Mouse (Mus musculus) spleen, postnatal 10 days (tissue): ENCODE measurements around the gene Cadm1.
A peak's percentile ranks its signal among the peaks of the same experiment; 100 is the strongest.

Experiments used
- DNase-seq, 2 experiments: peaks; one replicate each; pipeline ENCODE4 v3.0.0; 2021 to 2022; ENCODE audit warnings: low spot score in 2 of 2

The Cadm1 gene

GRCm38 (mm10) chr9:47798478-47798877, 268.5 kb downstream of the Cadm1 start:
- no peak for DNase-seq

DNA sequence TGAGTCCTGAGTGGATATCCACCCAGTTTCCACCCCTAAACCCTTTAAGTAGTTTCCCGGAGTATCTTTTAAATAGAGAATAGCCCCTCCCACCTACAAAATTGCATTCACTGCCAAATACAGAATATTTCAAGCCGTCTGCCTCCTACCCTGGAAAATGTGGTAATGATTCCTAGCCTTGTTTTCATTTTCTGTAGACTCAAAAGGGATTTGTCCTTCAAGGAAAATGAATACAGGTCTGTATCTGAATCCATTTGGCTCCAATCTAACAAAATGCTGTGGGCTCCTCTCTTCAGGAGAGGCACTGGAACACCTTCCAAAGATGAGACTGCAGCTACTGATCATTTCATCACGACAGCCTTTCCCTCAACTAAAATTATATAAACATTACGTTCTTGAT, 271.3 kb downstream of the Cadm1 start:
- no peak for DNase-seq

DNA sequence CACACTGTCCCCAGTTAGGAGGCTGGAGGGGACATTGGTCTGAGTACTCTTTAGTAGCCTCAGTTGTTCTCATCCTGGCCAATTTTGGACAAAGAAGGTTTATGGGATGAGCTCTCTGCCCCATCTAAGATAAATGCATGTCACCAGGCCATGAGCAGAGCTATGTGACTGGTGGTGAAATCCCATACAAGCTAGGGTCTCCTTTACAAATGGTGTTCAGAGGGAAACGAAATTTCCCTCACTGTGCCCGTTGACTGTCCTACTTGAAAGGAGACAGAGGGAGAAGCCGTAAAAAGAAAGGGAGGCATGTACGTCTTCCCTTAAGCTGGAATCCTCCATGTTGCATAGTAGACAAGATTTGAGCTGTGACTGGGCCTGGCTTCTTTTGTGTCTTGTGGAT, 272.6 kb downstream of the Cadm1 start:
- DNase-seq: no peak

DNA sequence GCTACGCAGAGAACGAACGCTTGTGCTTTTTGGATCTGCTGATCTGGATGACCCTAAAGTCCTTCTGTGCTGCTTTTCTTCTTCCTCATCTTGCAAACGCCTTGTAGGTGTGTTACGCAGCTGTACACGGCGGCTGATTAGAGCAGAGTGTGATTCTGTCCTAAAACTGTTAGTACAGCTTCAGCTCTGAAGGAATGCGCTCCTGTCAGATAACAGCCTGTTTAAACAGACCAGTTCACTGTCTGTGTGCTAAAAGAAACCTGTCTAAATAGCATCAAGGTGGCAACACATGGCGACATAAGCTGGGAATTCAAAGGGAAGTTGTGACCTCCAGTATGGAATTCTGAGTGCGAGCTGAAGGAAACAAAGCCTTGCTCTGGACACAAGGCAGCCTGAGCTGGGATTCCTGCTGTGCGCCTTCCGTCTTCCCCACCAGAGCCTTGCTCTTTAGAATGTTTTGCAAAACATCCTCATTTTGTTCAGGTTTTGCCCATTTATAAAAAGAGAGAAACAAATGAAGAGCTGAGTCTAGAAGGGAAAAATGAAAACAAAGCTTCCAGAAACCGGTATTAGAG, 273.6 kb downstream of the Cadm1 start:
- no peak for DNase-seq

- DNase-seq: no peak
Observed at GRCm38 (mm10) chr9:47805658-47806057, 275.7 kb downstream of the Cadm1 start.

DNA sequence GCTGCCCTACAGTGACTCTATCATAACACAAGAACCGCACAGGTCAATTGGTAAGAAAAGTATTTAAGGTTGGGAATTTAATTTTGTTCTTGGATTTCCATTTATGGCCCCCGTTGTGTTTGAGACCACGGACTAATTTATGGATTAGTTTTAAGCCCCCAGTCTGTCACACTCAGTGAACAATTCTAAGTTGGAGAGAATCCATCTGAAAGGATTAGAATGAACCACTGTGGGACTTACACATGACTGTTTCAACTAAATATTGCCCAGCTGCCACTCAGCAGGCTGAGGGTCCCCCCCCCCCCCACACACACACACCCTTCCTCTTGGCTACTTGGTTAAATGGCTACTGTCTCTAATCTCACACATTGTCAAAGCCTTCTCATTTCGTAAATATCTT, 295.7 kb downstream of the Cadm1 start:
- no peak for DNase-seq

DNA sequence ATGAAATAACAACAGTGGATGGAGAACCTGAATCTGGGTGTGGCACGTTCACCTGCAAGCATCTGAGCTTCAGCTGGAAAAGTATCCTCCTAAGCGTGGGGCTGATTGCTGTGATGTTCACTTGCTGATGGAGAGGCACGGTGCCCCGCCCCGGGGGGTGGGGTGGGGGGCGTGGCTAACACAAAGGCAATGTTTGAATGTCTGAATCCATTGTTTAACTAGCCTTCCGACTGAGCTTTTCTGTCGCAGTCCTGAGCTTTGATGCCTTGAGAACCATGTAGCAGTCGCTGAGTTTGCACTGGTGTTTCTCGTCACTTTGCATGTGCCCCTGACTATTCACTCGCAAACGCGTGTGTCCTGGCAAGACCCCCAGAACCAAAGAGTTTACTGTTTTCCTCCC, 298.8 kb downstream of the Cadm1 start:
- DNase-seq: no peak

GRCm38 (mm10) chr9:47829204-47829603, 299.2 kb downstream of the Cadm1 start:
- no peak for DNase-seq

DNA sequence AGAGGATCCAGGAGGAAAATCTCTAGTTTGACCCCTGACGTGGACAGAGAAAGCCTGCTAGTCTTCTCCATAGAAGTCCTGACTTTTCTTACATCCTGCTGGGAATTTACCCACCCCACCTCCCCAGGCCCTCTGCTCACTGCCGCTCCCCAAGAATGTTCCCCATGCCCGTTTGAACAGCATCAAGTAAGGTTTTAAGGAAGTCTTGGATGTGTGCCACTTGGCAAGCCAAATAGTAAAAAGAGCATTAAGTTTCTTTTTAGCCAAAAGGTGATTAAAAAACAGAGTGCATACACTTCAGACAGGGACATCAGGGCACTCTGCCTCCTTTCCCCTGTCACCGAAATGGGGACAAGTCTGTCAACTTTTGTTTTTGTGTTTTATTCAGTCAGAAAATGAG, 299.9 kb downstream of the Cadm1 start:
- DNase-seq: no peak

DNA sequence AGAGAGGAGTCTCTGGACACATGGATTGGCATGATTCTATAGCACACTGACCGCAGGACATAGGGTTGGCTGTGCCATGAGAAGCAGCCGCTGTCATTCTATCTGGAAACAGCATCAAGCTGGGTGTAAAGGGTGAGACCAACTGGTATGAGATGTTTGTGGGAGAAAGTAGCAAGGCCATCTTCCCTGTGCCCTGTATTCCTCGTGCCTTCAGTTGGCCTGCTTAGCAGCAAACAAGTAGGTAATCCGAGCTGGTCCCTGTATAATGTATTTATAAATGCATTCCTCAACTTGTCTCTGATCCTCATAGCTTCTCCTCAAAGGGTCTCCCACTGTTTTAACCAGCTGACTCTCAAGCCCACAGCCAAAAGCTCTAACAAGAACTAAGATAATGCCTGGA, 301.4 kb downstream of the Cadm1 start:
- no peak for DNase-seq

DNA sequence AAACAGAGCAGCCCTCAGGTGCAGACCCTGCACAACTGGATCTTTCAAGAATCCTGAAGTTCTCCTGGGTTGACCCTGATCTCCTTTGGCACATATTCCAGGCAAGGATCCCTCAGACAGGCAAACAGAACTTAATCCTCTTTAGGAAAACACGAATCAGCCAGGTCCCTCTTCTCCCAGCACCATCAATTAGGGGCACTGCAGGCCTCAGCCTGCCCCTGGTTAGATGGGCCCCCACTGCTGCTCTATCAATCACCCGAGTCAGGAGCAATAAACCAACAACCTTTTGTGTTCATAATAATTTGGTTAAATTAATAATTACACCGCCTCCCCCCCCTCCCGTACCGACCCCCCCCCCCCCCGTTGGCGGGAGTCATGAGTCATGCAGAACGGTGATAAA, 308.2 kb downstream of the Cadm1 start:
- no peak for DNase-seq

DNA sequence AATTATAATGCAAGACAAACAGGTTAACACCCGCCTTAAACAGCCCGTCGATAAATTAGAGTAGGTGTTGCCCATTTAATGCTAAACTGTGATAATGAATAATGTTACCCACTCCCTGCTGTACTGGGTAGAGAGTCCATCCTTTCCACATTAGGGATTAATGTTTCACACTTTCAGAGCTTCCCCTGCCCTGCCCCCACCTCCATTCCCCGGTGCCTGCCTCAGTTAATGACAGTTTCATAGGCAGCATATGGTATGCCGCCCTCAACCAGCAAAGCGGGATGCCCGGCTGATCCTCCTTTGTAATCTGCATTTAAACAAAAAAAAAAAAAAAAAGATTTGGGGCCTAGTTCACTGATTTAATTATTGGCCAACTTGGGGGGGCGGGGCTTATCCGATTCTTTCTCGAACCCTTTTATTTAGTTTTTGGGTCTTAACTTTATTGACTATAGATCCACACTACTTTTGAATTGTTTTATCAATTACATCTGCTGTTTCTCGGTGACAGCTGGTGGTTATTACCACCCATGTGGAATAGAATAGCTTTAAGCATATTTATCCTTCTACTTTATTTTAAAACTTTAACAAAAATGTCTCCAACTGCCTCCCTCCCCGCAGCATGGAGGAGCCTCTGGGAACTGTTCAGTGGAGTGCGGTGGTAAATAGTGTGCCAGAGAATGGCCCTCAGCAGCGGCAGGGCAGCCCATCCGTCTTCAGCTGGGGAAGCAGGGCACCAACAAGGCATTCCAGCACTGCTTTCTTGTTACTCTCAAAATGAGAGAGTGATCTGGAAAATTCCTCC, 309.1 kb downstream of the Cadm1 start:
- no peak for DNase-seq

- no peak for DNase-seq
Observed at GRCm38 (mm10) chr9:47839692-47840025, 309.7 kb downstream of the Cadm1 start.

- DNase-seq: no peak
Observed at GRCm38 (mm10) chr9:47843328-47843727, 313.4 kb downstream of the Cadm1 start.

DNA sequence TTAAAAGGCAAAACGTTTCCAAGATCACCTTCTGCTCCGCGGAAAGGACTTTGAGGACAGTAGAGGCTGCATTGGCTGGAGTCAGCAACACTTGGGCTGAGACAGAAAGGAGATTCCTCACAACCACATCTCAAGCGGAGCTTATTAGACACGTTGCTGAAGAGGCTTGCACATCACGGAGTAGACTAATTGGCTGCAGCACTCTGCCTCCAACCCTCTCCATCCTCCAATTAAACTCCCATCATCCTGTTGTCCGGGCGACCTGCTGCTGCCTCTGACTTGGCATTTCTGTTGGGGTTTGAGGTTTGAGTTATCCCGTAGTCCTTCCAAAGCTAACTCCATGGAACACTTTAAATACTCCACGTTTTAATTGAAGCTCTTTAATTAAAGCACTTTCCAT, 316.3 kb downstream of the Cadm1 start:
- no peak for DNase-seq

- DNase-seq: no peak
Observed at GRCm38 (mm10) chr9:47846926-47847325, 317.0 kb downstream of the Cadm1 start.

- no peak for DNase-seq
Observed at GRCm38 (mm10) chr9:47847797-47848196, 317.8 kb downstream of the Cadm1 start.

GRCm38 (mm10) chr9:47848745-47849144, 318.8 kb downstream of the Cadm1 start:
- no peak for DNase-seq

DNA sequence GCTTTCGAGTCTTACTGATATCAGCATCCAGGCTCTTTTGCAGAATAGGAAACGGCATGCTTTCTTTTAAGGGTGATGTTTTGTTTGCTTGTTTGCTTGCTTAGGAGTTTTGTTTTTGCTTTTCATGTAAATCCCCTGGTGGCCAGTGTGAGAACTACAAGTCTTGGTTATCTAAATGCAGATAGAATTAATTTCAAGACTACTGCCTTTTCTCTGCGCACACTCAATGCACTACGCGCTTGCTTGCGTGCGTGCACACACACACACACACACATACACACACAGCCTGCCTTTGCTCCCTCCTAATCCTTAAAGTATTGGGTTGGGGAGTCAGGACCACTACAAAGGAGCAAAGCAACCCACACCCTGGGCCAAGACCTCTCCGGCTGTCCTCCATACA, 326.3 kb downstream of the Cadm1 start:
- DNase-seq: peak in 1 of 2 experiments; percentile 44

- no peak for DNase-seq
Observed at GRCm38 (mm10) chr9:47857235-47857634, 327.3 kb downstream of the Cadm1 start.

DNA sequence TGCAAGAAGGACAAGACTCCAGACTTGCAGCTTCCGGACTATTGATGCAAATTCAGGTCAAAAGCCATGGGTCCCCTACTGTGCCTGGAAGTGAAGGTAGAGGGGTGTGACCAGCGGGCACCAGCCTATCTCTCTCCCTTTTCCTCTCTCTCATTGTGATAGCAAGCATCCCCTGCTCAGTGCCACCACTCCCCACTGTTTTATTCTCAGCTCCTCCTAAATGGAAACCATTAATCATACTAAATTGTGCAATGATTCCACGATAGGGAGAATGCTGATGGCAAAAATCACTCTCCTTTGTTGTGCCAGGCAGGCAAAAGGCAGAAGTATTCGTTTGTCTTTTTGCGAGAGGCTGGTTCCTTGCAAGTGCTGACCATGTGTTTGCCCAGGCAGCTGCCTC, 328.2 kb downstream of the Cadm1 start:
- DNase-seq: no peak

DNA sequence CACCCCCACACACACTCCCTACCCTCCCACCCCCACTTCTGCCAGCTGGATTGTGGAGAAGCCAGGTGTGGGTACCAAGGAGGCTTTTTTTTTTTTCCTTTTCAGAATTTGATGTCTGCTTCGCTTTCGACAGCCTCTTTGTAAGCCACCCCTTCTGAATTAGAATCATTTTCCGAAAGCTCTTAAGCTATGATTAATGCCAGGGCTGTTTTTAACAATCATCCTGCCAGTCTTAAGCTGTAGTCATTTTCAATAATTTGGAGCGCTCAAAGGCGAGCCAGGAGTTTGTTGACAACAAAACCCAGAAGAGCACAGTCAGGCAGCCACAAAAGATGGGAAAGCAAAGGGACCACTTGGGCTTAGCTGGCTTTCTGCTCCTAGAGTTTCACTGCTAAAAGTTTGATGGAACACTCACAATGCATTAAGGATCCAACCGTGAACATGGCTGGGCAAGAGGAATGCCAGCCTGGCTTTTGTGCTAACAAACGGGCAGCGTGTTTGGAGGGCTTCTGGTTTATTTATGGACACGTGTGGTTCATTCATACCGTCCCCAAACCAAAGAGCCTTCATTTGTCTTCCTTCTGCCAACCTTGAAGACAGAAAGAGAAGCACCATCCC, 328.9 kb downstream of the Cadm1 start:
- no peak for DNase-seq

DNA sequence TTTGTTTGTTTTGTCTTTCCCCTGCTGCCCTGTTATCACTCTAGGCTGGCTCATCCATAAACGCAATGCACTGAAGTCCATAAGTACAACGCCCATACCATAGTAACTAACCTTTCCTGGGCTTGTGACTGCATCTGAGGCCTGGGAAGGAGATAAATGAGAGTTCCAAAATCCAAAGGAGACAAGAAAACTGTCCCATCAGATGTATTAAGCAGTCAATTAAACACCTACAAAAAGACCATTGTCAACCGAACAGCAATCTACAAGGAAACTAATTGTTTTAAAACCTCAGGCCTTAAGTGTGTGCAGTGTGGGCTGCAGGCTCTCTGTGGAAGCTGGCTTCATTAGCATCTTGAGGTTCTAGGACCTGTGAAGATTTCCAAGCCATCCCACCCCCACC, 331.0 kb downstream of the Cadm1 start:
- no peak for DNase-seq
